Mouse (Mus musculus) heart, embryonic 14.5 days (tissue): ENCODE data around the gene Alg14. TPM values are rescaled to one million over a fixed set of nuclear protein-coding genes. Genes with fewer than 3 reads are reported as not detected.

ENCODE experiments used
- ATAC-seq: fragments of 200-750 bp; cut with Nextera tagmentation; 2 replicates; pipeline ENCODE4 v1.8.0; 2017; ENCODE audit warnings: low read depth, moderate TSS enrichment; ENCODE audit not compliant: insufficient number of reproducible peaks, insufficient read depth, low FRiP score
- H3K27ac ChIP-seq, 2 experiments: fragments of 200-500 bp in 1 of 2; fragments of 300-500 bp in 1 of 2; sonication (generic) in 1 of 2; replicated peaks in 1 of 2; 2 replicates each; pipeline ENCODE4 v1.5.1; 2012 to 2014; ENCODE audit warnings: low read depth in 2 of 2, low read length in 2 of 2, control low read depth in 1 of 2, mild to moderate bottlenecking in 1 of 2, mixed read lengths in 1 of 2; ENCODE audit not compliant: control insufficient read depth in 1 of 2, insufficient read depth in 1 of 2
- H3K27me3 ChIP-seq: fragments of 300-500 bp; sonication (generic); 2 replicates; pipeline ENCODE4 v1.6.1; 2014; ENCODE audit warnings: mild to moderate bottlenecking, low read length, control low read depth; ENCODE audit not compliant: control insufficient read depth, insufficient read depth
- H3K36me3 ChIP-seq: fragments of 300-500 bp; sonication (generic); 2 replicates; pipeline ENCODE4 v1.6.1; 2014; ENCODE audit warnings: mild to moderate bottlenecking, control low read depth, low read length, mixed read lengths; ENCODE audit not compliant: control insufficient read depth, insufficient read depth
- H3K4me1 ChIP-seq, 2 experiments: fragments of 200-500 bp in 1 of 2; fragments of 300-500 bp in 1 of 2; sonication (generic) in 1 of 2; 2 replicates each; pipeline ENCODE4 v1.6.1; 2012 to 2014; ENCODE audit warnings: low read length in 2 of 2, control low read depth in 1 of 2, mixed read lengths in 1 of 2; ENCODE audit not compliant: control insufficient read depth in 2 of 2, insufficient read depth in 2 of 2
- H3K4me2 ChIP-seq: fragments of 300-500 bp; sonication (generic); 2 replicates; pipeline ENCODE4 v1.6.1; 2014; ENCODE audit warnings: mild to moderate bottlenecking, low read length
- H3K4me3 ChIP-seq, 2 experiments: fragments of 200-500 bp in 1 of 2; fragments of 300-500 bp in 1 of 2; sonication (generic) in 1 of 2; 2 replicates each; pipeline ENCODE4 v1.5.1; 2012 to 2014; ENCODE audit warnings: low read length in 2 of 2, mild to moderate bottlenecking in 2 of 2, control low read depth in 1 of 2, low read depth in 1 of 2, moderate library complexity in 1 of 2; ENCODE audit not compliant: control insufficient read depth in 1 of 2, insufficient read depth in 1 of 2
- H3K9ac ChIP-seq: fragments of 300-500 bp; sonication (generic); 2 replicates; pipeline ENCODE4 v1.6.1; 2014; ENCODE audit warnings: mild to moderate bottlenecking, low read length
- H3K9me3 ChIP-seq: fragments of 300-500 bp; sonication (generic); 2 replicates; pipeline ENCODE4 v1.6.1; 2016; ENCODE audit warnings: low read length, control low read depth; ENCODE audit not compliant: control insufficient read depth
- WGBS: fragments of 180-500 bp; shearing (Covaris S2); extraction: QIAGEN DNeasy Blood & Tissue Kit; methylation state at CpG from one replicate; pipeline ENCODE4 v1.1.7; 2014; 5-methylcytosine and 5-hydroxymethylcytosine counted together
- polyA plus RNA-seq: library from polyadenylated mRNA; unstranded; fragments of >200 nt; fragmentation: Nextera tagmentation; extraction: Ambion mirVana; gene quantifications from 2 replicates; pipeline ENCODE4 v1.2.1, GENCODE M21; 2014

Alg14 gene
- polyA plus RNA-seq, 1 experiment from 2014 or later, result 41.9 TPM

DNA sequence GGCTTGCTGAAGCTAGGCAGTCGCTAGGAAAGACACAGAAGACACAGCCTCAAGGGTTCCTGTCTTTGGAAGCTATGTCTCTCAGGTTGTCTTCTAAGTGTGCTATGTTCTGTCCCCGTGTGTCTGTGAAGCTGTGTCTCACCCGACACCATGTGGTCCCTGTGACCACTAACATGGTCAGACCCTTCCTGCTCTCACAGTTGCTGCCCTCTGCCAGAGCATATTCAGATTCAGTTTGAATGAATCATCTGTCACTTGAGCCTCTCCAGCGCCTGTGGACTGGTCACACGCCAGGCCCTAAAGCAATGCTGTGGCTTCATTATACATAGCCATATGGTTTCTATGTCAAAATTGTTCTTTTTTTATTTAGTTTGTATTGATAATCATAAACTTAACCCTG, 88.1 kb downstream of the Alg14 start:
- Histone ChIP-seq H3K4me2 (no peak overlapping the region), H3K27ac (no peak overlapping the region), H3K4me1 (0 out of 4 replicates have a peak, but pooled peaks cover 2 to 4% of the 10 kb centered on the region in 2 experiments), H3K27me3 (no peaks in the 10 kb centered on the region), H3K9ac (no peak overlapping the region), H3K4me3 (no peak overlapping the region), H3K9me3 (no peaks in the 10 kb centered on the region), H3K36me3 (no peaks in the 10 kb centered on the region)
- 73% methylated on average over 5 of the region's 5 CpGs for WGBS
- no peak for ATAC-seq

GRCm38 (mm10) chr3:121387471-121388009, 96.0 kb downstream of the Alg14 start:
- Histone ChIP-seq H3K36me3 (no peaks in the 10 kb centered on the region), H3K27me3 (no peaks in the 10 kb centered on the region), H3K4me1 (peaks cover 5 to 12% of the 10 kb centered on the region in 2 experiments; a peak in 2 of 4 replicates), H3K4me2 (no peak overlapping the region), H3K9me3 (no peaks in the 10 kb centered on the region), H3K9ac (no peak overlapping the region), H3K4me3 (no peak overlapping the region), H3K27ac (no peak overlapping the region)
- 71% methylated on average over 3 of the region's 3 CpGs for whole genome bisulfite sequencing
- no peak for ATAC-seq

GRCm38 (mm10) chr3:121389366-121389765, 97.8 kb downstream of the Alg14 start:
- WGBS, result 76% methylated on average over 8 of the region's 8 CpGs
- ATAC-seq, result no peak
- Histone ChIP-seq H3K27me3 (no peaks in the 10 kb centered on the region), H3K9ac (no peak overlapping the region), H3K4me1 (peaks cover 5 to 12% of the 10 kb centered on the region in 2 experiments; a peak in 2 of 4 replicates), H3K4me3 (no peak overlapping the region), H3K9me3 (no peaks in the 10 kb centered on the region), H3K27ac (no peak overlapping the region), H3K36me3 (no peaks in the 10 kb centered on the region), H3K4me2 (no peak overlapping the region)

DNA sequence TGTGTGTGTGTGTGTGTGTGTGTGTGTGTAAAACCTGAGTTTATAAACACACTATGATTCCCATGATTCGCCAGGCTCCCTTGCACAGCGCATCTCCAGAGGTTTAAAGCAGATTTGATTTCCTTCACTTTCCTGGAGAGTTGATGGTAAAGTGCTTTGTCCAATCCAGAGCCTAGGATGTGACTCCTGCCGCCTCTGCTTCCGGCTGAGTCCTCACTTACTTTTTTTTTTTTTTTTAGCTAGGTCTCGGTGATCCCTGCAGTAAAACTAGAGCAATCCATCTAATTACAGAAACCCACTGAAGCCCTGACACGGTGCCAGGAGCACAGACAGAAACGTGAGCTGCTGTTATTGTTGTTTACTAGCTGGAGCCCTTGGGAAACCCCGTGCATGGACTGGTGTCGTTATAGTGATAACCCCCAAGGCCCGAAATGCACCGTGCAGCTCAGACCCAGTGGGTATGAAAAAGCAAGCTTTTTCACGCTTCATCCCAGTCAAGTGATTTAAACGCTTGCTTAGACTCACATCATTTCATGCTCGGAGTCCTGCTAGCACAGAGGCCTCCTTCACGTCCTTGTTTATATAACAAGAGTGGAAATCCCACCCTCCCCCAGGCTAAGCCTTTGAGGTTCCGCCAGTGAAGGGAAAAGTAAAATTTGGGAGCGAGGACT, 98.4 kb downstream of the Alg14 start:
- Histone ChIP-seq H3K4me1 (peaks cover 7 to 12% of the 10 kb centered on the region in 2 experiments; a peak in 3 of 4 replicates), H3K4me2 (peak overlapping the region; percentile 42; the same call in 1 of the 2 replicates), H3K27ac (peak overlapping the region; percentile 37 to 41; a peak in 2 of 4 replicates), H3K9me3 (no peaks in the 10 kb centered on the region), H3K27me3 (no peaks in the 10 kb centered on the region), H3K36me3 (no peaks in the 10 kb centered on the region), H3K9ac (no peak overlapping the region), H3K4me3 (0 out of 4 replicates have a peak overlapping the region, but pooled peaks of 1 of the 2 experiments have one; percentile 15)
- 40% methylated on average over 17 of the region's 17 CpGs for WGBS
- ATAC-seq, result no peak

- peaks cover 7 to 14% of the 10 kb centered on the region in 2 experiments; a peak in 3 of 4 replicates for H3K4me1 ChIP-seq
- no peak overlapping the region for H3K4me3 ChIP-seq
- no peak overlapping the region for H3K9ac ChIP-seq
- peak overlapping the region in 1 of 2 experiments; percentile 41; a peak in 2 of 4 replicates for H3K27ac ChIP-seq
- H3K36me3 ChIP-seq, result no peaks in the 10 kb centered on the region
- no peak for ATAC-seq
- H3K4me2 ChIP-seq, result peak overlapping the region; percentile 42; the same call in 1 of the 2 replicates
- H3K9me3 ChIP-seq, result no peaks in the 10 kb centered on the region
- 50% methylated on average over 7 of the region's 7 CpGs for WGBS
- no peaks in the 10 kb centered on the region for H3K27me3 ChIP-seq
Observed at GRCm38 (mm10) chr3:121390724-121391123, 99.2 kb downstream of the Alg14 start.

- no peak overlapping the region for H3K9ac ChIP-seq
- no peak overlapping the region for H3K27ac ChIP-seq
- H3K27me3 ChIP-seq, result no peaks in the 10 kb centered on the region
- ATAC-seq, result no peak
- H3K4me2 ChIP-seq, result no peak overlapping the region
- H3K4me1 ChIP-seq, result peaks cover 2 to 7% of the 10 kb centered on the region in 2 experiments; a peak in 3 of 4 replicates
- 69% methylated on average over 16 of the region's 16 CpGs for WGBS
- no peaks in the 10 kb centered on the region for H3K9me3 ChIP-seq
- no peak overlapping the region for H3K4me3 ChIP-seq
- no peaks in the 10 kb centered on the region for H3K36me3 ChIP-seq
Observed at GRCm38 (mm10) chr3:121395588-121396295, 104.2 kb downstream of the Alg14 start.

DNA sequence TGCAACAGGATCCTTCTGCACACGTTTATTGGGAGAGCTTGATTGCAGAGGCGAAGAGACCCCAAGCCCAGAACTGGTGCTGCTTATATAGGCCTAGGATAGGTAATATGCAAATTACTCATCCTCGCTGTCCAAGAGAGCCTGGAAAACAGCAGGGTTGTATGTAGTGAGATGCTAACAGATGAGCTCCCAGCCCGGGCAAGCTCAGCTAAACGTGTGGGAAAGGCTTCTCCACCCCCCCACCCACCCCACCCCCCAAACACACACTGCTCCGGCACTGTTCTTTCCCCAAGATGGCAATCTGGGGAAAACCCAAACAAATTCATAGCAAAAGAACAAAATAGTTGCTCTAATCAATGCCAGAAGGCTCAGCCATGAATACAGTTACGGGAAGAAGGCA, 105.0 kb downstream of the Alg14 start:
- peaks cover 2 to 3% of the 10 kb centered on the region in 2 experiments; a peak in 2 of 4 replicates for H3K4me1 ChIP-seq
- no peak for ATAC-seq
- 74% methylated on average over 7 of the region's 7 CpGs for WGBS

More for the DNA sequence above, 105.0 kb downstream of the Alg14 start:
- Histone ChIP-seq H3K4me3 (no peak overlapping the region), H3K9me3 (no peaks in the 10 kb centered on the region), H3K9ac (no peak overlapping the region), H3K27me3 (no peaks in the 10 kb centered on the region), H3K4me2 (no peak overlapping the region), H3K27ac (no peak overlapping the region), H3K36me3 (no peaks in the 10 kb centered on the region)
